Mouse (Mus musculus) left cerebral cortex, postnatal 36 days (tissue): ENCODE data around the gene Nup188. TPM values are rescaled to one million over a fixed set of nuclear protein-coding genes. Genes with fewer than 3 reads are reported as not detected.
A peak's percentile ranks its signal among the peaks of the same experiment; 100 is the strongest.

ENCODE experiments used
- DNase-seq, 2 experiments: peaks; one replicate each; pipeline ENCODE4 v3.0.0; 2021 to 2022; ENCODE audit warnings: low spot score in 2 of 2, mixed read lengths in 1 of 2
- intact Hi-C: fragments of 180-260 bp; cut with DNase I; formaldehyde crosslinking; loops from one replicate; pipeline ENCODE4 v1.15.1; 2025
- total RNA-seq, 2 experiments: library from RNA; stranded (reverse); gene quantifications; 2 replicates each; pipeline ENCODE4 v1.2.3; 2021

The Nup188 gene
- total RNA-seq, 2 experiments from 2014 or later = 17.7 to 26.0 TPM

- intact Hi-C loops = no loop called here
- peak; percentile 62 to 65 for DNase-seq
Measured at GRCm38 (mm10) chr2:30270134-30270533, 16.1 kb upstream of the Nup188 start.

GRCm38 (mm10) chr2:30280743-30281142 is 5.5 kb upstream of the Nup188 start, which contains the start of gene Gm28038:
Gene Gm28038 (plus strand): TSS chr2:30281043.
- no peak for DNase-seq

GRCm38 (mm10) chr2:30281651-30282050 is 4.5 kb upstream of the Nup188 start:
- DNase-seq = no peak
- intact Hi-C loops = no loop called here

More at GRCm38 (mm10) chr2:30280743-30281142, 5.5 kb upstream of the Nup188 start, which contains the start of gene Gm28038:
- intact Hi-C loops = no loop called here

- intact Hi-C loops = no loop called here
- no peak for DNase-seq
Measured at GRCm38 (mm10) chr2:30283193-30283592, 3.0 kb upstream of the Nup188 start.

- no peak for DNase-seq
- intact Hi-C loops = no loop called here
Measured at GRCm38 (mm10) chr2:30285004-30285403, 1.2 kb upstream of the Nup188 start.

- no peak for DNase-seq
- intact Hi-C loops = no loop called here
Measured at GRCm38 (mm10) chr2:30285416-30286181, 598 bp upstream of the Nup188 start.

GRCm38 (mm10) chr2:30287027-30287373 is 803 bp downstream of the Nup188 start:
- intact Hi-C loops = no loop called here

GRCm38 (mm10) chr2:30299525-30299924 is 13.3 kb downstream of the Nup188 start:
- DNase-seq = no peak

More at GRCm38 (mm10) chr2:30287027-30287373, 803 bp downstream of the Nup188 start:
- peak in 1 of 2 experiments; percentile 20 for DNase-seq

GRCm38 (mm10) chr2:30299966-30300365 is 13.8 kb downstream of the Nup188 start:
- intact Hi-C loops = no loop called here
- no peak for DNase-seq

More at GRCm38 (mm10) chr2:30299525-30299924, 13.3 kb downstream of the Nup188 start:
- intact Hi-C loops = no loop called here

GRCm38 (mm10) chr2:30306087-30306486 is 19.9 kb downstream of the Nup188 start:
- no peak for DNase-seq
- intact Hi-C loops = no loop called here

GRCm38 (mm10) chr2:30309351-30309750 is 23.2 kb downstream of the Nup188 start:
- intact Hi-C loops = no loop called here
- no peak for DNase-seq

- DNase-seq = no peak
- intact Hi-C loops = no loop called here
Measured at GRCm38 (mm10) chr2:30311481-30311880, 25.3 kb downstream of the Nup188 start.

GRCm38 (mm10) chr2:30316136-30316535 is 29.9 kb downstream of the Nup188 start:
- intact Hi-C loops = no loop called here

GRCm38 (mm10) chr2:30316955-30317354 is 30.8 kb downstream of the Nup188 start:
- peak in 1 of 2 experiments; percentile 23 for DNase-seq
- intact Hi-C loops = no loop called here

More at GRCm38 (mm10) chr2:30316136-30316535, 29.9 kb downstream of the Nup188 start:
- no peak for DNase-seq

- intact Hi-C loops = no loop called here
- DNase-seq = no peak
Measured at GRCm38 (mm10) chr2:30319260-30319659, 33.1 kb downstream of the Nup188 start.

GRCm38 (mm10) chr2:30323111-30323510 is 36.9 kb downstream of the Nup188 start:
- intact Hi-C loops = no loop called here
- no peak for DNase-seq

GRCm38 (mm10) chr2:30325296-30325695 is 39.1 kb downstream of the Nup188 start:
- no peak for DNase-seq
- intact Hi-C loops = no loop called here

GRCm38 (mm10) chr2:30327276-30327675 is 41.1 kb downstream of the Nup188 start:
- intact Hi-C loops = no loop called here
- DNase-seq = no peak

GRCm38 (mm10) chr2:30328791-30329190 is 42.6 kb downstream of the Nup188 start:
- intact Hi-C loops = no loop called here

GRCm38 (mm10) chr2:30335324-30335723 is 49.1 kb downstream of the Nup188 start:
- DNase-seq = no peak
- intact Hi-C loops = no loop called here

More at GRCm38 (mm10) chr2:30328791-30329190, 42.6 kb downstream of the Nup188 start:
- no peak for DNase-seq

GRCm38 (mm10) chr2:30336174-30336915 is 50.1 kb downstream of the Nup188 start:
- intact Hi-C loops = no loop called here
- DNase-seq = peak in 1 of 2 experiments; percentile 47
